Mouse (Mus musculus) limb, embryonic 14.5 days (tissue): ENCODE data around the gene Eipr1. TPM values are rescaled to one million over a fixed set of nuclear protein-coding genes. Genes with fewer than 3 reads are reported as not detected.

Experiments used
- ATAC-seq: fragments of 200-750 bp; cut with Nextera tagmentation; 2 replicates; pipeline ENCODE4 v1.8.0; 2017; ENCODE audit warnings: low read depth, moderate number of reproducible peaks, moderate TSS enrichment; ENCODE audit not compliant: low FRiP score
- DNase-seq: peaks from one replicate; pipeline ENCODE4 v3.0.0-alpha.2; 2015; ENCODE audit warnings: low spot score
- H3K27ac ChIP-seq: fragments of 300-500 bp; sonication (generic); replicated peaks from 2 replicates; pipeline ENCODE4 v1.5.1; 2014; ENCODE audit warnings: low read depth, mild to moderate bottlenecking, low read length, moderate library complexity, mixed read lengths
- H3K27me3 ChIP-seq: fragments of 300-500 bp; sonication (generic); 2 replicates; pipeline ENCODE4 v1.6.1; 2014; ENCODE audit warnings: low read length, mixed read lengths; ENCODE audit not compliant: control insufficient read depth, insufficient read depth
- H3K36me3 ChIP-seq: fragments of 300-500 bp; sonication (generic); 2 replicates; pipeline ENCODE4 v1.6.1; 2014; ENCODE audit warnings: mild to moderate bottlenecking, low read length, moderate library complexity, mixed read lengths; ENCODE audit not compliant: control insufficient read depth, insufficient read depth
- H3K4me1 ChIP-seq: fragments of 300-500 bp; sonication (generic); 2 replicates; pipeline ENCODE4 v1.6.1; 2014; ENCODE audit warnings: antibody characterized with exemption, low read length, mixed read lengths; ENCODE audit not compliant: control insufficient read depth, insufficient read depth
- H3K4me2 ChIP-seq: fragments of 300-500 bp; sonication (generic); replicated peaks from 2 replicates; pipeline ENCODE4 v1.6.1; 2014; ENCODE audit warnings: low read depth, mild to moderate bottlenecking, low read length, moderate library complexity; ENCODE audit not compliant: severe bottlenecking
- H3K4me3 ChIP-seq: fragments of 300-500 bp; sonication (generic); replicated peaks from 2 replicates; pipeline ENCODE4 v1.5.1; 2014; ENCODE audit warnings: low read length
- H3K9ac ChIP-seq: fragments of 300-500 bp; sonication (generic); 2 replicates; pipeline ENCODE4 v1.6.1; 2014; ENCODE audit warnings: mild to moderate bottlenecking, low read depth, low read length, moderate library complexity; ENCODE audit not compliant: severe bottlenecking
- H3K9me3 ChIP-seq: fragments of 300-500 bp; sonication (generic); 2 replicates; pipeline ENCODE4 v1.6.1; 2016; ENCODE audit warnings: low read length; ENCODE audit not compliant: control insufficient read depth
- POLR2A ChIP-seq: fragments of 200-500 bp; IDR thresholded peaks from 2 replicates; pipeline ENCODE4 v1.8.0; 2012; ENCODE audit warnings: inconsistent platforms, mild to moderate bottlenecking, moderate library complexity, borderline replicate concordance; ENCODE audit not compliant: insufficient read depth, insufficient read length; ENCODE audit errors: extremely low read depth
- WGBS: fragments of 180-500 bp; shearing (Covaris S2); extraction: QIAGEN DNeasy Blood & Tissue Kit; methylation state at CpG from one replicate; pipeline ENCODE4 v1.1.7; 2014; 5-methylcytosine and 5-hydroxymethylcytosine counted together
- polyA plus RNA-seq, 2 experiments: library from polyadenylated mRNA; depleted of rRNA in 1 of 2; stranded (reverse) in 1 of 2; unstranded in 1 of 2; fragments of >200 nt; fragmentation: Nextera tagmentation in 1 of 2; extraction: Ambion mirVana in 1 of 2; gene quantifications; 2 replicates each; pipeline versions ENCODE4 v1.2.1 to v1.2.3; 2012 to 2014

Gene Eipr1
- polyA plus RNA-seq, 2 experiments = 18.8 to 31.2 TPM

DNA sequence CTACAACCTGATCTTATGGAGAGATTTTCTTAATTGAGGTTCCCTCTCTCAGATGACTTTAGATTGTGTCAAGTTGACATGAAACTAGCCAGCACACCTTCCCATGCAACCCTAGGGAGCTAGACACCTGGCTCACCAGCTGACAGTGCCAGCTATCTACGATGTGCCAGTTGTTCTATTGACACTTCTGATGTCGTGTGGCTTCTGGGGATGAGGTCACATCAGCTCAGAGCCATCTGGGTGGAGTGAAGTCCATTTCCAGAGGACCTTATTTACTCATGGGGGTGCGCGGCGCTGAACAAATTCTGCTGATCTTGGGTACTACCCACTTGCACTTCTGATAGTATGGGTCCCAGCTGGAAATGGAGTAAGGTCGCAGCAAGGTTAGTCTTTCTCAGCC, 146.7 kb downstream of the Eipr1 start:
- Histone ChIP-seq H3K36me3 (no peaks in the 10 kb centered on the region), H3K4me1 (peaks cover 6% of the 10 kb centered on the region), H3K9me3 (no peaks in the 10 kb centered on the region; the same call in 1 of the 2 replicates), H3K27ac (no peak overlapping the region), H3K4me2 (no peak overlapping the region), H3K27me3 (no peaks in the 10 kb centered on the region), H3K9ac (no peak overlapping the region), H3K4me3 (no peak overlapping the region)
- TF ChIP-seq POLR2A = no peak
- ATAC-seq (no peak), DNase-seq (no peak)
- 88% methylated on average over 6 of the region's 6 CpGs for WGBS

- Histone ChIP-seq H3K36me3 (no peaks in the 10 kb centered on the region), H3K4me1 (peaks cover 6% of the 10 kb centered on the region), H3K27ac (no peak overlapping the region), H3K4me2 (no peak overlapping the region), H3K4me3 (no peak overlapping the region), H3K9me3 (no peaks in the 10 kb centered on the region; the same call in 1 of the 2 replicates), H3K27me3 (no peaks in the 10 kb centered on the region), H3K9ac (no peak overlapping the region)
- TF ChIP-seq POLR2A = no peak
- no peak for ATAC-seq
- DNase-seq = no peak
- WGBS = 22% methylated on average over 4 of the region's 4 CpGs
These were observed 148.1 kb downstream of the Eipr1 start for GRCm38 (mm10) chr12:28899696-28900095.

DNA sequence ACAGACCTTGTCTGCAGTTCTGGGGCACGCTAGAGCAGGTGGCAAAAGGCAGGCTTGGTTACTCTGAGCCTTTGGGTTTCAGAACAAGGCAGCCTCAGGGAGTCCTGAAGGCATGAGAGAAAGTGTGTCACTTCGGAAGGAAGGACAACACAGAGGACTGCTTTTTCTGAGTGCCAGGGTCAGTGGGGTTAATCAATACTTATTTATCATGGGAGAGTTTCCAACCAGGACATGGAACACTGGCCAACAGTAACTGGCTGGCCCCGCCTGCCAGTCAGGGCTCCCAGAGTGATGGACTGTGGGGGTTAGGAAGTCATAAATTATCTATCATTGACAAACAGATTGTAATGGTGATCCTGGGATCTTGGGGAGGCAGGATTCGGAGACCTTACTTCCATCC, 148.7 kb downstream of the Eipr1 start:
- DNase-seq (no peak), ATAC-seq (no peak)
- Histone ChIP-seq H3K4me3 (no peak overlapping the region), H3K36me3 (no peaks in the 10 kb centered on the region), H3K27ac (no peak overlapping the region), H3K4me2 (no peak overlapping the region), H3K4me1 (peaks cover 6% of the 10 kb centered on the region), H3K9ac (no peak overlapping the region), H3K9me3 (no peaks in the 10 kb centered on the region; the same call in 1 of the 2 replicates), H3K27me3 (no peaks in the 10 kb centered on the region)
- 82% methylated on average over 4 of the region's 4 CpGs for WGBS
- TF ChIP-seq POLR2A = no peak

DNA sequence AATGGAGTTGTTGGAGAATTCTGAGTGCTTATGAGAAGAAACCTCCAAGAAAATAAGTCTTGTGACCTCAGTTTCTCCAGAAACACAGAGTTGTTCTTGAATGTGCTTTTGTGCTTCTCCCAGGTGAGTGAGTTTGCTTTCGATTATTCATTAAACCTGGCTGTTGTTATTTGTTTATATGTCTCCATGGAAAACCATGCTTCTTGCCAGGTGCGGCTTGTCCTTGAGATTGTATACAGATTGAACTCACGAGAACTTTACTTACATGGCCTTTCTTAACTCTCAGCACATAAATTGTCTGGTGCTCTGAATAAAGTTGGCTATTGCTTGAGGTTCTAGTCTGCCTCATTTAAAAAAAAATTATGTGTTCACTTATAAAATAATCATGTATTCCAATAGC, 150.5 kb downstream of the Eipr1 start:
- Histone ChIP-seq H3K4me1 (peaks cover 8% of the 10 kb centered on the region; the same call in 1 of the 2 replicates), H3K27ac (no peak overlapping the region), H3K36me3 (no peaks in the 10 kb centered on the region), H3K9me3 (no peaks in the 10 kb centered on the region; the same call in 1 of the 2 replicates), H3K4me3 (no peak overlapping the region), H3K27me3 (no peaks in the 10 kb centered on the region), H3K4me2 (no peak overlapping the region), H3K9ac (no peak overlapping the region)
- DNase-seq (no peak), ATAC-seq (no peak)
- TF ChIP-seq POLR2A = no peak
- WGBS = 72% methylated on average over 3 of the region's 3 CpGs

- H3K27me3 ChIP-seq = no peaks in the 10 kb centered on the region
- TF ChIP-seq POLR2A = no peak
- H3K4me2 ChIP-seq = no peak overlapping the region
- 43% methylated on average over 4 of the region's 4 CpGs for WGBS
- DNase-seq (no peak), ATAC-seq (no peak)
- H3K9me3 ChIP-seq = no peaks in the 10 kb centered on the region; the same call in 1 of the 2 replicates
- no peaks in the 10 kb centered on the region for H3K36me3 ChIP-seq
- H3K9ac ChIP-seq = no peak overlapping the region
- no peak overlapping the region for H3K27ac ChIP-seq
- no peak overlapping the region for H3K4me3 ChIP-seq
- peaks cover 10% of the 10 kb centered on the region; the same call in 1 of the 2 replicates for H3K4me1 ChIP-seq
These were observed 151.5 kb downstream of the Eipr1 start for GRCm38 (mm10) chr12:28903082-28903481.

DNA sequence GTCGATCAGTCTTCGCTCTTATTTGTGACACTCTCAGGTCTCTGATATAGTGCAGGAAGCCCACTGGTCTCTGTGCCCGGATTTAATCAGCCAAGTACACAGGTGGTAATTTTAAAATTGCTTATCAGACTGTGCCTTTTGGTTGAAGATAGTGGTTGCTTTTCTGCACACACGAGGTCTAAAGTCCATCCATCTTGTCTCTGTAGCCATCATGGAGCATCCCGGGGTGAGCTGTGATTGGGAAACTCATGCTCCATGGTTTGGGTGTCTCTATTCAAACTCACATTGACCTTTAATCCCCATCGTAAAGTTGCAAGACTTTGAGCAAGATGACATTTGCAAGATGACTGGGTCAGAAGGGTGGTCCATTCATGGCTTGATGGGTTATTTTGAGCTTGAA, 153.9 kb downstream of the Eipr1 start:
- Histone ChIP-seq H3K36me3 (no peaks in the 10 kb centered on the region), H3K4me1 (peaks cover 10% of the 10 kb centered on the region; the same call in 1 of the 2 replicates), H3K27me3 (no peaks in the 10 kb centered on the region), H3K4me3 (no peak overlapping the region), H3K4me2 (no peak overlapping the region), H3K27ac (no peak overlapping the region), H3K9me3 (no peaks in the 10 kb centered on the region; the same call in 1 of the 2 replicates), H3K9ac (no peak overlapping the region)
- no peak for TF ChIP-seq POLR2A
- WGBS = 88% methylated on average over 6 of the region's 6 CpGs
- DNase-seq (no peak), ATAC-seq (no peak)
